Mouse (Mus musculus) heart, adult 2 months (tissue): ENCODE results near the gene Snd1.

Source experiments
- CTCF ChIP-seq: fragments of 200-600 bp; IDR thresholded peaks from 2 replicates; pipeline ENCODE4 v1.8.1; 2022; ENCODE audit warnings: antibody characterized with exemption, mild to moderate bottlenecking, moderate library complexity
- POLR2A ChIP-seq: fragments of 200-500 bp; IDR thresholded peaks from 2 replicates; pipeline ENCODE4 v1.6.1; 2011; ENCODE audit warnings: mild to moderate bottlenecking, low read depth, low read length, control low read depth; ENCODE audit not compliant: insufficient read depth

DNA sequence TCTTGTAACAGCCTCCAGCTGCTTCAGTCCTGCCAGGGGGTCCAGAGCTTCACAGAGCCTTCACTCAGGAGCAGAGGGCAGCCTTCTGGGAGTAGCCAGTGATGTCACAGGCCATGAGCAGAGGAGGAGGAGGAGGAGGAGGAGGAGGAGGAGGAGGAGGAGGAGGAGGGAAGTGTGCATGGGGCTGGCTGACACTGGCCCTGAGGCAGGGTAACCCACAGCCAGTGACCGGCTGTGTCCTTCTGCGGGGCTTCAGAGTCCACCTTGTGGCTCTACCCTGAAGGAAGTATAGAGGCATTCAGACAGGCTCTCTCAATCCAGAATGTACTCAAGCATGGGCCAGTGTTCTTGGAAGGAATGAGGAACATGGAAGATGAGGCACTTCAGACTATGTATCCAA, 25.7 kb upstream of the Snd1 start, which contains the start of gene Pax4:
- TF ChIP-seq CTCF (no peak), POLR2A (no peak)
